Mouse (Mus musculus) lung, embryonic 16.5 days (tissue): ENCODE measurements around the gene H2al1i. TPM values are rescaled to one million over a fixed set of nuclear protein-coding genes. Genes with fewer than 3 reads are reported as not detected.

Experiments
- ATAC-seq: fragments of 200-750 bp; cut with Nextera tagmentation; 2 replicates; pipeline ENCODE4 v1.8.0; 2017; ENCODE audit warnings: low read depth, mild to moderate bottlenecking, moderate library complexity
- H3K27ac ChIP-seq: fragments of 300-500 bp; sonication (generic); 2 replicates; pipeline ENCODE4 v1.5.1; 2014; ENCODE audit warnings: mild to moderate bottlenecking, control low read depth, low read length
- H3K27me3 ChIP-seq: fragments of 300-500 bp; sonication (generic); 2 replicates; pipeline ENCODE4 v1.6.1; 2014; ENCODE audit warnings: low read depth, low read length, mixed read lengths; ENCODE audit not compliant: control insufficient read depth, insufficient read depth
- H3K36me3 ChIP-seq: fragments of 300-500 bp; sonication (generic); 2 replicates; pipeline ENCODE4 v1.6.1; 2014; ENCODE audit warnings: low read length; ENCODE audit not compliant: control insufficient read depth, insufficient read depth
- H3K4me1 ChIP-seq: fragments of 300-500 bp; sonication (generic); replicated peaks from 2 replicates; pipeline ENCODE4 v1.6.1; 2014; ENCODE audit warnings: low read length, mixed read lengths; ENCODE audit not compliant: control insufficient read depth, insufficient read depth
- H3K4me2 ChIP-seq: fragments of 300-500 bp; sonication (generic); 2 replicates; pipeline ENCODE4 v1.6.1; 2014; ENCODE audit warnings: low read depth, low read length, control low read depth
- H3K4me3 ChIP-seq: fragments of 300-500 bp; sonication (generic); 2 replicates; pipeline ENCODE4 v1.5.1; 2014; ENCODE audit warnings: mild to moderate bottlenecking, low read length, control low read depth
- H3K9ac ChIP-seq: fragments of 300-500 bp; sonication (generic); 2 replicates; pipeline ENCODE4 v1.6.1; 2014; ENCODE audit warnings: low read length, control low read depth
- H3K9me3 ChIP-seq: fragments of 300-500 bp; sonication (generic); 2 replicates; pipeline ENCODE4 v1.6.1; 2016; ENCODE audit warnings: low read length; ENCODE audit not compliant: control insufficient read depth
- WGBS: fragments of 180-500 bp; shearing (Covaris S2); extraction: QIAGEN DNeasy Blood & Tissue Kit; methylation state at CpG from one replicate; pipeline ENCODE4 v1.1.7; 2014; 5-methylcytosine and 5-hydroxymethylcytosine counted together
- polyA plus RNA-seq: library from polyadenylated mRNA; unstranded; fragments of >200 nt; fragmentation: Nextera tagmentation; extraction: Ambion mirVana; gene quantifications from 2 replicates; pipeline ENCODE4 v1.2.1, GENCODE M21; 2015

Gene H2al1i
- polyA plus RNA-seq, 1 experiment from 2014 or later = not detected

DNA sequence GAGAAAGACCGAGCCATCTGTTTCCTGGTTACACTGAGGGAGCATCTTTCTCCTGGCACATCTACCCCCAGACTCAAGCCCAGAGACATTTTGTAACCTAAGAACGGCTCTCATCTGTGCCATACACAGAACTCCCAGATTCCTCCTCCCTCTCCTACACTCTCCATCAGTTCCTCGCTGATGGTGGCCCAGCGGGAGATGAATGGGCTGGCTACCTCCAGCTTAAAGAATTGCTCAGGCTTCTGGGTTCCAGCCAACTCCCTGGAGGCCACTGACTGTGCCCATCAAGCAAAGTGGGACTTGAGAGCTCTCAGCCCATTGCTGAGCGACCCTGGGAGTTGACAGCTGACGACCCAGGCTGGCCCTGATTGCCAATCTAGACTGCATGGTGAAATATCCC lies 39.4 kb downstream of the H2al1i start:
- Histone ChIP-seq H3K9me3 (no peaks in the 10 kb centered on the region), H3K27ac (no peak overlapping the region), H3K36me3 (no peaks in the 10 kb centered on the region), H3K27me3 (no peaks in the 10 kb centered on the region; the same call in 1 of the 2 replicates), H3K9ac (no peak overlapping the region), H3K4me1 (no peaks in the 10 kb centered on the region; the same call in 1 of the 2 replicates), H3K4me2 (no peak overlapping the region), H3K4me3 (no peak overlapping the region)
- 47% methylated on average over 6 of the region's 6 CpGs for WGBS
- 0 out of 2 replicates have a peak, but pooled peaks have one; percentile 45 for ATAC-seq

DNA sequence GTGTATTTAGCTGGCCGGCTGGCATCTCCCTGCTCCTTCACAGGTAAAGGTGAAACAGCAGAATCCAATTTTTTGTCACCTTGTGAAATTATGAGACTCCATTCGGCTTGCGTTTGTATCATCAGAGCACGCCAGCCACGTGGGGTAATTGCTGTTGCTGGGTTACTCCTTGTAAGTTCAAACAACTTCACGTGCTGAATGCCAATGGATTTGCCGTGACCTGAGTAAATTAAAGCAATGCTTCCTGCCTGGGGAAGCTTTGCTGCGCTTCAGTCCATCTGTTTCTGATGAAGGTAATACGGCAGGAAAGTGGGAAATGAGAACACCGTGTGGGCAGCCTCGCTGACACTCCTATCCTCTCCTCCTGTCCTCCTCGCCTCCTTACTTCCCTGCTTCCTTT lies 40.7 kb downstream of the H2al1i start:
- Histone ChIP-seq H3K4me2 (no peak overlapping the region), H3K27me3 (no peaks in the 10 kb centered on the region; the same call in 1 of the 2 replicates), H3K4me1 (no peaks in the 10 kb centered on the region; the same call in 1 of the 2 replicates), H3K4me3 (no peak overlapping the region), H3K9me3 (no peaks in the 10 kb centered on the region), H3K36me3 (no peaks in the 10 kb centered on the region), H3K9ac (no peak overlapping the region), H3K27ac (no peak overlapping the region)
- 56% methylated on average over 12 of the region's 12 CpGs for WGBS
- ATAC-seq = no peak

Other genes with a start within 250 kb of the H2al1i start
- not detected in 2 replicates for gene H2al1a, start 25.4 kb upstream of the H2al1i start, polyA plus RNA-seq
- gene H2al1b, start 22.2 kb upstream of the H2al1i start, polyA plus RNA-seq = not detected in 2 replicates
- gene H2al1c, start 19.0 kb upstream of the H2al1i start, polyA plus RNA-seq = not detected in 2 replicates
- not detected in 2 replicates for gene H2al1d, start 15.8 kb upstream of the H2al1i start, polyA plus RNA-seq
- gene H2al1e, start 12.7 kb upstream of the H2al1i start, polyA plus RNA-seq = not detected in 2 replicates
- gene H2al1f, start 9.5 kb upstream of the H2al1i start, polyA plus RNA-seq = not detected in 2 replicates
- gene H2al1g, start 6.4 kb upstream of the H2al1i start, polyA plus RNA-seq = not detected in 2 replicates
- not detected in 2 replicates for gene H2al1h, start 3.2 kb upstream of the H2al1i start, polyA plus RNA-seq
- gene H2al1j, start 3.2 kb downstream of the H2al1i start, polyA plus RNA-seq = not detected in 2 replicates